Mouse (Mus musculus) embryonic fibroblast, embryonic 13.5 days (primary cell): ENCODE measurements around the gene Gab2.

Experiments used
- CTCF ChIP-seq: IDR thresholded peaks from 2 replicates; pipeline ENCODE4 v1.5.1; 2011; ENCODE audit warnings: mild to moderate bottlenecking, control low read depth, low read length, moderate library complexity, borderline replicate concordance; ENCODE audit not compliant: insufficient read depth
- POLR2A ChIP-seq: IDR thresholded peaks from 2 replicates; pipeline ENCODE4 v1.6.1; 2011; ENCODE audit warnings: low read depth, mild to moderate bottlenecking, control low read depth, low read length, moderate library complexity

- TF ChIP-seq CTCF: no peak
- no peak for TF ChIP-seq POLR2A
Observed at GRCm38 (mm10) chr7:97339623-97340022, 258.2 kb downstream of the Gab2 start.
